Mouse (Mus musculus): ENCODE measurements at regions not wholly inside any gene's neighbourhood (a gene's known extent, or its start where the extent isn't known, plus 50 kb on each side); places are given as distances from the start of the nearest gene placed in this dataset.

DNA sequence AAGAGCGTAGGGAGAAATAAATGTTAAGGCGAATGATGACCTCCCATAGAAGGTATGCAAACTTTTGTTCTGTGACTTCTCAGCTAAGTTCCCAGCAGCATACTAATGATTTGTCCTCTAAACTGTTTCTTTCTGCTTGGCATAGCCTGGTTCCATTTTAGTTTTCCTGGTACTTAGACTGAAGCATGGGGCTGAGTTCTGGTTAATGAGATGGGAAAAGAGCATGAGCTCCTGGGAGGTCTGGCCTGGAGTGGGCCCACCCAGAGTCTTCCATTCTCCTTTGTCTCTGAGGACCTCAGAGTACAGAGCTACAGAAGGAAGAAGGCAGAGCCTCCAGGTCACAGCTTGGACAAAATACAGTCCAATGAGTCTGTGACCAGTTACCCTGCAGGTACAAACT is 586.9 kb upstream of the B3galt2 start:
- H3K4me3 ChIP-seq (ENCODE audit: low read depth, low read length), result no peak overlapping the region
- 91% methylated on average over 2 of the region's 2 CpGs for WGBS
- H3K9ac ChIP-seq (replicated peaks; ENCODE audit: low read depth, low read length), result no peak overlapping the region
- no peaks in the 10 kb centered on the region for H3K4me1 ChIP-seq (ENCODE audit: control insufficient read depth, insufficient read depth, low read length)
- no peaks in the 10 kb centered on the region for H3K27me3 ChIP-seq (ENCODE audit: control insufficient read depth, insufficient read depth, low read length)
- no peak for ATAC-seq (ENCODE audit: insufficient number of reproducible peaks, insufficient read depth, low FRiP score, low read depth)
- no peak overlapping the region for H3K4me2 ChIP-seq (replicated peaks; ENCODE audit: low read depth, low read length)
- H3K36me3 ChIP-seq (ENCODE audit: control insufficient read depth, insufficient read depth, low read length), result no peaks in the 10 kb centered on the region
- H3K27ac ChIP-seq (ENCODE audit: low read length), result no peak overlapping the region
- H3K9me3 ChIP-seq (ENCODE audit: control insufficient read depth, low read depth, low read length), result no peaks in the 10 kb centered on the region

- Histone ChIP-seq H3K4me3 (ENCODE audit: low read depth, low read length) (no peak overlapping the region), H3K9ac (replicated peaks; ENCODE audit: low read depth, low read length) (no peak overlapping the region), H3K27me3 (ENCODE audit: control insufficient read depth, insufficient read depth, low read length) (no peaks in the 10 kb centered on the region), H3K4me1 (ENCODE audit: control insufficient read depth, insufficient read depth, low read length) (no peaks in the 10 kb centered on the region), H3K4me2 (replicated peaks; ENCODE audit: low read depth, low read length) (no peak overlapping the region), H3K9me3 (ENCODE audit: control insufficient read depth, low read depth, low read length) (no peaks in the 10 kb centered on the region), H3K36me3 (ENCODE audit: control insufficient read depth, insufficient read depth, low read length) (no peaks in the 10 kb centered on the region), H3K27ac (ENCODE audit: low read length) (no peak overlapping the region)
- 72% methylated on average over 3 of the region's 3 CpGs for WGBS
- no peak for ATAC-seq (ENCODE audit: insufficient number of reproducible peaks, insufficient read depth, low FRiP score, low read depth)
Measured at GRCm38 (mm10) chr1:143054451-143055024, 585.9 kb upstream of the B3galt2 start.

GRCm38 (mm10) chr1:143060698-143061576 is 579.5 kb upstream of the B3galt2 start:
- Histone ChIP-seq H3K27me3 (ENCODE audit: control insufficient read depth, insufficient read depth, low read length) (no peaks in the 10 kb centered on the region), H3K4me2 (replicated peaks; ENCODE audit: low read depth, low read length) (no peak overlapping the region), H3K4me3 (ENCODE audit: low read depth, low read length) (no peak overlapping the region), H3K9me3 (ENCODE audit: control insufficient read depth, low read depth, low read length) (no peaks in the 10 kb centered on the region), H3K27ac (ENCODE audit: low read length) (no peak overlapping the region), H3K36me3 (ENCODE audit: control insufficient read depth, insufficient read depth, low read length) (no peaks in the 10 kb centered on the region), H3K4me1 (ENCODE audit: control insufficient read depth, insufficient read depth, low read length) (no peaks in the 10 kb centered on the region), H3K9ac (replicated peaks; ENCODE audit: low read depth, low read length) (no peak overlapping the region)
- 81% methylated on average over 4 of the region's 4 CpGs for WGBS
- no peak for ATAC-seq (ENCODE audit: insufficient number of reproducible peaks, insufficient read depth, low FRiP score, low read depth)

- no peak overlapping the region for H3K4me2 ChIP-seq (replicated peaks; ENCODE audit: low read depth, low read length)
- no peak overlapping the region for H3K9ac ChIP-seq (replicated peaks; ENCODE audit: low read depth, low read length)
- no peaks in the 10 kb centered on the region for H3K9me3 ChIP-seq (ENCODE audit: control insufficient read depth, low read depth, low read length)
- no peak for ATAC-seq (ENCODE audit: insufficient number of reproducible peaks, insufficient read depth, low FRiP score, low read depth)
- no peaks in the 10 kb centered on the region for H3K36me3 ChIP-seq (ENCODE audit: control insufficient read depth, insufficient read depth, low read length)
- H3K4me3 ChIP-seq (ENCODE audit: low read depth, low read length), result no peak overlapping the region
- no peak overlapping the region for H3K27ac ChIP-seq (ENCODE audit: low read length)
- no peaks in the 10 kb centered on the region for H3K27me3 ChIP-seq (ENCODE audit: control insufficient read depth, insufficient read depth, low read length)
- H3K4me1 ChIP-seq (ENCODE audit: control insufficient read depth, insufficient read depth, low read length), result no peaks in the 10 kb centered on the region
Measured at GRCm38 (mm10) chr1:143065493-143065892, 575.0 kb upstream of the B3galt2 start.

DNA sequence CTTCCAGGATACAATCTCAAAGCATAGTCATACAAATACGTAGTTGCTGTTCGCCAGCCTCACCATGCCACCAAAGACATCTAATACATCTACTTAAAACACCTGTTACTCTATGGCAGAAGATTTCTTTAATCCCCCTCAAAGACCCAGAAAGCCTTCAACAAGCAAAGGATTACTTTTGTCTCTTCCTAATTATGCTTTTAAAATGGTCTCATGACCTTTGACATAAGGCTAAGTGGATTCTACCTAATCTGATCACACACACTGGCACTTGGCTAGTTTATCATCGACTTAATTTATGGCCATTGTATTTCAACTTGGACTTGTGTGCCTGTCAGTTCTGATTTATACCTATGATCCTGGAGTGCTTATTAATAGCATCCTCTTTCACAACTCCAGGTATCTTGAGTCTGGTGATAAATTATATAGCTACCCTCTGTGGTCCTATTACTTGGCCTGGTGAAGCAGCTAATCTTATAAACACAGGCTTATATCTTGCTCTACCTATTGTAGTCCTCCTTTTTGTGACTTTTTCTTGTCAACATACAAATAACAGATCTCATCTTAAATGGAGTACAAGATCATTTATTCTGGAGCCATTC is 568.6 kb upstream of the B3galt2 start:
- no peaks in the 10 kb centered on the region for H3K4me1 ChIP-seq (ENCODE audit: control insufficient read depth, insufficient read depth, low read length)
- WGBS, result 50% methylated on average over 3 of the region's 3 CpGs
- no peak overlapping the region for H3K4me2 ChIP-seq (replicated peaks; ENCODE audit: low read depth, low read length)
- H3K9ac ChIP-seq (replicated peaks; ENCODE audit: low read depth, low read length), result no peak overlapping the region
- no peaks in the 10 kb centered on the region for H3K9me3 ChIP-seq (ENCODE audit: control insufficient read depth, low read depth, low read length)
- no peak overlapping the region for H3K4me3 ChIP-seq (ENCODE audit: low read depth, low read length)
- no peak for ATAC-seq (ENCODE audit: insufficient number of reproducible peaks, insufficient read depth, low FRiP score, low read depth)
- H3K27ac ChIP-seq (ENCODE audit: low read length), result no peak overlapping the region
- H3K36me3 ChIP-seq (ENCODE audit: control insufficient read depth, insufficient read depth, low read length), result no peaks in the 10 kb centered on the region
- H3K27me3 ChIP-seq (ENCODE audit: control insufficient read depth, insufficient read depth, low read length), result no peaks in the 10 kb centered on the region

GRCm38 (mm10) chr1:143074999-143075398 is 565.5 kb upstream of the B3galt2 start:
- no peak overlapping the region for H3K27ac ChIP-seq (ENCODE audit: low read length)
- no peak for ATAC-seq (ENCODE audit: insufficient number of reproducible peaks, insufficient read depth, low FRiP score, low read depth)
- no peak overlapping the region for H3K4me3 ChIP-seq (ENCODE audit: low read depth, low read length)
- no peak overlapping the region for H3K4me2 ChIP-seq (replicated peaks; ENCODE audit: low read depth, low read length)
- H3K9ac ChIP-seq (replicated peaks; ENCODE audit: low read depth, low read length), result no peak overlapping the region
- no peaks in the 10 kb centered on the region for H3K9me3 ChIP-seq (ENCODE audit: control insufficient read depth, low read depth, low read length)
- 77% methylated on average over 4 of the region's 4 CpGs for WGBS
- H3K27me3 ChIP-seq (ENCODE audit: control insufficient read depth, insufficient read depth, low read length), result no peaks in the 10 kb centered on the region
- no peaks in the 10 kb centered on the region for H3K36me3 ChIP-seq (ENCODE audit: control insufficient read depth, insufficient read depth, low read length)
- H3K4me1 ChIP-seq (ENCODE audit: control insufficient read depth, insufficient read depth, low read length), result no peaks in the 10 kb centered on the region

DNA sequence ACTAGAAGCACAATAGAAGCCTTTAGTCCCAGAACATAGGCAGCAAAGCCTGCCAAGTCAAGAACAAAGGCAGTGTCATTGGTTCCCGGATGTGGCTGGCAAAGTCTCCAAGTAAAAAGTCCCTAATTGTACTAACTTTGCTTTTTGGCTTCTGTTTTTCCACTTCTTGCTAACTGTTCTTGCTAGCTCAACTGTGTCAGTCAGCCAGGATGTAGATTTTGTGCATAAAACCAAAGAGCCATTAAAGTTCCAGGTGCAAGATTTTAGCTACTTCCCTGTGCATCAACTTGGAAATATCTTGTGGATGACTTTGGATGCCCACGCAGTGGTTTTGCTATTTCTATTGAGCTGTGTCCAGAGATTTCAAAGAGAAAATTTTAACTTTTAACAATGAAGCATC is 560.0 kb upstream of the B3galt2 start:
- Histone ChIP-seq H3K36me3 (ENCODE audit: control insufficient read depth, insufficient read depth, low read length) (no peaks in the 10 kb centered on the region), H3K4me3 (ENCODE audit: low read depth, low read length) (no peak overlapping the region), H3K4me1 (ENCODE audit: control insufficient read depth, insufficient read depth, low read length) (no peaks in the 10 kb centered on the region), H3K27ac (ENCODE audit: low read length) (no peak overlapping the region), H3K4me2 (replicated peaks; ENCODE audit: low read depth, low read length) (no peak overlapping the region), H3K9ac (replicated peaks; ENCODE audit: low read depth, low read length) (no peak overlapping the region), H3K27me3 (ENCODE audit: control insufficient read depth, insufficient read depth, low read length) (no peaks in the 10 kb centered on the region), H3K9me3 (ENCODE audit: control insufficient read depth, low read depth, low read length) (no peaks in the 10 kb centered on the region)
- ATAC-seq (ENCODE audit: insufficient number of reproducible peaks, insufficient read depth, low FRiP score, low read depth), result no peak
- whole genome bisulfite sequencing, result 82% methylated on average over 2 of the region's 2 CpGs

DNA sequence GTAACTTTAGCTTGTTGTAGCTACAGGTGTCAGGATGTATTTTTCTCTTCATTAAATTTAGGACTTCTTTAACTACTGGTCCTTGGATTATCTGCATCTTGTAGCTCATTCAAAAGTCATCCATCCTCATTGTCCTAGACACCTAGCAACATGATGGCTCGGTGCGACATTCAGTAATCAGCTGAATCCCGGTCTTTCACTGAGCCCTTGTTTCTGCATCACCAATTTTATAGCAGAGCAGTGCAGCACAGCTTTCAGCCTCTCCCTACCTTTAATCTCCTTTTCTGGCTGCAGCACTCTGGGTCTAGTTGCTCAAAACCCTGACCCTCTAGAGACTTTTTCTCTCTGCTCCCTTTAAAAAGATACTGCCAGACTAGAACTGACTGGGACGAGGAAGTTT is 543.6 kb upstream of the B3galt2 start:
- no peaks in the 10 kb centered on the region for H3K36me3 ChIP-seq (ENCODE audit: control insufficient read depth, insufficient read depth, low read length)
- H3K27me3 ChIP-seq (ENCODE audit: control insufficient read depth, insufficient read depth, low read length), result no peaks in the 10 kb centered on the region
- no peak overlapping the region for H3K4me3 ChIP-seq (ENCODE audit: low read depth, low read length)
- H3K4me1 ChIP-seq (ENCODE audit: control insufficient read depth, insufficient read depth, low read length), result no peaks in the 10 kb centered on the region
- H3K27ac ChIP-seq (ENCODE audit: low read length), result no peak overlapping the region
- H3K9ac ChIP-seq (replicated peaks; ENCODE audit: low read depth, low read length), result no peak overlapping the region
- ATAC-seq (ENCODE audit: insufficient number of reproducible peaks, insufficient read depth, low FRiP score, low read depth), result no peak
- H3K9me3 ChIP-seq (ENCODE audit: control insufficient read depth, low read depth, low read length), result no peaks in the 10 kb centered on the region
- WGBS, result 87% methylated on average over 4 of the region's 4 CpGs
- no peak overlapping the region for H3K4me2 ChIP-seq (replicated peaks; ENCODE audit: low read depth, low read length)
